Mouse (Mus musculus): Measurements from ENCODE around the gene Fam174b. TPM values are rescaled to one million over a fixed set of nuclear protein-coding genes. Genes with fewer than 3 reads are reported as not detected.

The Fam174b gene
- polyA plus RNA-seq, 1 experiment from 2014 or later, result 116 TPM

DNA sequence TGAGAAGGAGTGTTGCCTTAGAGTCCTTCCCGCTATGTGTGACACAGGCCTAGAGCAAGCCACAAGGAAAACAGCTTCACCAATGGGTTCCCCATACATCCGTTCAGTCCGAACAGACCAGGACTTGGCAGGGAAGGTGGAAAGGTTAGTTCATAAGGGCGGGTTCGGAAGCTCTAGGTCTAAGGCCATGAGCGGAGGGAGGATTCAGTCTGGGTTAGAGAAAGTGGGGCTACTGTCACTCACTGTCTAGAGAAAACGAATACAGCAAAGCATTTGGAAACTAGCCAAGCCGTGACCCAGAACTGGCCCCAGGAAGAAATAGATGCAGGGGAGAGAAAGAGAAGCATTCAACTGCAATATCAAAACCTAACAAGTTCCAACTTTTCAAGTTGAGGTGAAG lies 47.4 kb downstream of the Fam174b start:
- ATAC-seq (no peak), DNase-seq (ENCODE audit: low spot score) (no peak)
- Histone ChIP-seq H3K4me1 (ENCODE audit: insufficient read depth, low read depth, low read length) (no peaks in the 10 kb centered on the region), H3K4me3 (ENCODE audit: low read depth, low read length) (no peak overlapping the region), H3K9ac (replicated peaks; ENCODE audit: low read depth) (no peak overlapping the region), H3K36me3 (ENCODE audit: insufficient read depth, low read length) (no peaks in the 10 kb centered on the region), H3K27ac (ENCODE audit: low read length) (no peak overlapping the region), H3K27me3 (replicated peaks; ENCODE audit: insufficient read depth, low read length) (no peaks in the 10 kb centered on the region), H3K9me3 (ENCODE audit: low read length) (no peaks in the 10 kb centered on the region), H3K4me2 (replicated peaks; ENCODE audit: low read depth, low read length) (no peak overlapping the region)
- WGBS, result 77% methylated on average over 8 of the region's 8 CpGs
- no peak for TF ChIP-seq CTCF (IDR thresholded peaks at IDR 0.05)
- TF ChIP-seq EP300 (IDR thresholded peaks at IDR 0.05), result no peak

DNA sequence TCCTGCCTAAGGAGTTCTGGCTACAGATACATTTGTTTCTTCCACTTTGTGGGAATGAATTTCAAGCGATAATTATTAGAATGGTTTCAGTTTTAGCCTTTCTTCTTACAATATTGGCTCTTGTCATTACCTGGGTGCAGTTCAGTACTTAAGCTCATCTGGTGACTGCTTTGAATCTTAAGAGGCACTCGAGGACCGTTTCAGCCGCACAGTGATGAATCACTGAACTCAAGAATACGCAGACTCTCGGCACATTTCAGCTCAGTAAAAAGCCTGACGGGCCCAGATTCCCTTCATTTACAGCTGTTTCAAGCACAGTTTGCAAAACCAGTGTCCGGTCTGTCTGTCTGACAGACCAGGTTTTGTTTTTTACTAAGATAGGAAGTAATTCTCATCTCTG lies 51.0 kb downstream of the Fam174b start:
- no peak overlapping the region for H3K9ac ChIP-seq (replicated peaks; ENCODE audit: low read depth)
- 44% methylated on average over 8 of the region's 8 CpGs for WGBS
- TF ChIP-seq CTCF (IDR thresholded peaks at IDR 0.05) (no peak), EP300 (IDR thresholded peaks at IDR 0.05) (peak; percentile 89)
- DNase-seq (ENCODE audit: low spot score), result peak; percentile 82
- H3K27ac ChIP-seq (ENCODE audit: low read length), result peak overlapping the region; percentile 74
- no peaks in the 10 kb centered on the region for H3K9me3 ChIP-seq (ENCODE audit: low read length)
- H3K27me3 ChIP-seq (replicated peaks; ENCODE audit: insufficient read depth, low read length), result no peaks in the 10 kb centered on the region
- 0 out of 2 replicates have a peak overlapping the region, but pooled peaks have one; percentile 14 for H3K4me3 ChIP-seq (ENCODE audit: low read depth, low read length)
- peak; percentile 66 for ATAC-seq
- no peaks in the 10 kb centered on the region for H3K36me3 ChIP-seq (ENCODE audit: insufficient read depth, low read length)
- no peaks in the 10 kb centered on the region for H3K4me1 ChIP-seq (ENCODE audit: insufficient read depth, low read depth, low read length)
- peak overlapping the region; percentile 30 for H3K4me2 ChIP-seq (replicated peaks; ENCODE audit: low read depth, low read length)

DNA sequence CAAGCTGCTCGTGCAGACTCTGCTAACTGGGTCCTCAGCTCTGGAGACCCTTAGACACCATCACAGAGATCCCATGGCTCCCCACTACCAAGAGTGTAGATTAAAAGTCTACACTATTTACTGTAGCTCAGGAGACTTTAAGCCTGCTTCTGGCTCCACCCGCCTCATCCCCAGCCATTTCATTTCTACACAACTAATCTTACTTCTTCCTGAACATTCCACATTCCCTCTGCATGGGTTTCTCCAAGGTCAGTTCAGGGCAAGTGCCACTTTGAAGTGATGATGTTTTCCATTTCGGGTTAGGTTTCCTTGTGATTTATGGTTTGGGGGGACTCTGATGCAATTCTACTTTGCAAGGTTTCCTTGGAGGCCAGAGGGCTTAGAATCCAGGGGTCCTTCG lies 52.1 kb downstream of the Fam174b start:
- Histone ChIP-seq H3K27ac (ENCODE audit: low read length) (peak overlapping the region; percentile 74), H3K9ac (replicated peaks; ENCODE audit: low read depth) (no peak overlapping the region), H3K4me1 (ENCODE audit: insufficient read depth, low read depth, low read length) (no peaks in the 10 kb centered on the region), H3K9me3 (ENCODE audit: low read length) (no peaks in the 10 kb centered on the region), H3K36me3 (ENCODE audit: insufficient read depth, low read length) (no peaks in the 10 kb centered on the region), H3K4me3 (ENCODE audit: low read depth, low read length) (no peak overlapping the region), H3K4me2 (replicated peaks; ENCODE audit: low read depth, low read length) (no peak overlapping the region), H3K27me3 (replicated peaks; ENCODE audit: insufficient read depth, low read length) (no peaks in the 10 kb centered on the region)
- ATAC-seq (peak; percentile 53), DNase-seq (ENCODE audit: low spot score) (peak; percentile 44)
- WGBS, result 51% methylated on average over 4 of the region's 4 CpGs
- TF ChIP-seq EP300 (IDR thresholded peaks at IDR 0.05) (no peak), CTCF (IDR thresholded peaks at IDR 0.05) (no peak)

DNA sequence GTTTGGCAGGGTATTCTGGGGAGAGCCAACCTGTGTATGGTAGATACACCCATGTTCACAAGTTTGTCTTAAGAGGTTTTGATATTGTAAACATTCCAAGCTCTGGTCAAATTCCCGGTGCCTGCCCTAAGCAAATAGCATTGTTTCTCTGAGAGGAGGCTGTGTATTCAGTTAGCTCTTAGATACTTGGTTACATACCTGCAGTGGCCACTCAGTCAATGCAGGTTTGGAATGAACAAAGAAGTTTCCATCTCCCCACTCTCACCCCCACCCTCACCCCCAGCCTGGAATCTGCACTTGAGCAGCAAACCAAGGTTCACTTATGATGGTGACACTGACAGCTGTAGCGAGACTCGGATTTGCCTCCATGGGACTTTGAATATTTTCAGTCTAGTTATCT lies 52.5 kb downstream of the Fam174b start:
- H3K27me3 ChIP-seq (replicated peaks; ENCODE audit: insufficient read depth, low read length), result no peaks in the 10 kb centered on the region
- ATAC-seq (peak; percentile 91), DNase-seq (ENCODE audit: low spot score) (peak; percentile 81)
- H3K4me2 ChIP-seq (replicated peaks; ENCODE audit: low read depth, low read length), result no peak overlapping the region
- no peaks in the 10 kb centered on the region for H3K4me1 ChIP-seq (ENCODE audit: insufficient read depth, low read depth, low read length)
- 43% methylated on average over 3 of the region's 3 CpGs for WGBS
- H3K9me3 ChIP-seq (ENCODE audit: low read length), result no peaks in the 10 kb centered on the region
- no peaks in the 10 kb centered on the region for H3K36me3 ChIP-seq (ENCODE audit: insufficient read depth, low read length)
- peak; percentile 93 for TF ChIP-seq EP300 (IDR thresholded peaks at IDR 0.05)
- TF ChIP-seq CTCF (IDR thresholded peaks at IDR 0.05), result no peak
- H3K27ac ChIP-seq (ENCODE audit: low read length), result peak overlapping the region; percentile 75
- H3K9ac ChIP-seq (replicated peaks; ENCODE audit: low read depth), result no peak overlapping the region
- no peak overlapping the region for H3K4me3 ChIP-seq (ENCODE audit: low read depth, low read length)

DNA sequence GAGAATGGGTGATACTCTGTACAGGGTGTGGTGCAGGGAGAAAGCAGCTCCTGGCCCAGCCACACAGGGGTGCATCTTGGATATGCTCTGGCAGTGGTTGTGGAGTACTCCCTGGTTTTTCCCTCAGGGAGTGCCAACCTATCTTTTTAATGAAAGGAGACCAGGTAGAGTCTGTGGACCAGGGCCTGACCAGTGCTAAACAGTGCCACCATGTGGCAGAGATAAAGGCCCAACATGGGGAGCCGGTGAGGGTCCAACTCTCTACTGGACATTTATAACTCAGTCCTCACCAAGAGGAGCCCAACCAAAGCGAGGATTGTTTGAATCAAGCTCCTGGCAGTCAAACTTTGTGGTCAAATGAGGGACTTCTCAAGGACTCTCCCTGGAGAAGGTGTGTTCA lies 69.2 kb downstream of the Fam174b start:
- no peak overlapping the region for H3K27ac ChIP-seq (ENCODE audit: low read length)
- WGBS, result 40% methylated on average over 2 of the region's 2 CpGs
- no peaks in the 10 kb centered on the region for H3K9me3 ChIP-seq (ENCODE audit: low read length)
- no peaks in the 10 kb centered on the region for H3K36me3 ChIP-seq (ENCODE audit: insufficient read depth, low read length)
- peak; percentile 55 for ATAC-seq
- H3K27me3 ChIP-seq (replicated peaks; ENCODE audit: insufficient read depth, low read length), result no peaks in the 10 kb centered on the region
- H3K4me1 ChIP-seq (ENCODE audit: insufficient read depth, low read depth, low read length), result no peaks in the 10 kb centered on the region
- no peak overlapping the region for H3K9ac ChIP-seq (replicated peaks; ENCODE audit: low read depth)
- H3K4me3 ChIP-seq (ENCODE audit: low read depth, low read length), result no peak overlapping the region
- peak; percentile 58 for DNase-seq (ENCODE audit: low spot score)
- TF ChIP-seq CTCF (IDR thresholded peaks at IDR 0.05) (peak; percentile 73), EP300 (IDR thresholded peaks at IDR 0.05) (no peak)
- H3K4me2 ChIP-seq (replicated peaks; ENCODE audit: low read depth, low read length), result no peak overlapping the region

DNA sequence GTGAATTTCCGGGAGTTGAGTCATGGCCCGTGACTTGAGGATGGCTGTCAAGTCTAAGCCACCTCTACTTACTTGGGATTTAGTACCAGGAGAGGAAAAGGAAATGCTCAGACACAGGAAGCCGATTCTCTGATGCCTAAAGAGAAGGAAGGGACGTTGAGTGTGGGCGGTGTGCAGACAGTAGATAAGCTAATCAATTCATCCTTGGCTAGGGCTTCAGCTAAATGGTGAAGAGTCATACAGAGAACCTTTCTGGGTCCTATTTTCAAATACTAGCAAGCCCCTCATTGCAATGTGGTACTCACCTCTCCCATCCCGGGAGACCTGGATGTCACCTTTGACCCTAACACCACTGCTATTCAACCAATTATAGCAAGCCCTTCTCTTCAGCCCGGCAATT lies 71.3 kb downstream of the Fam174b start:
- H3K4me3 ChIP-seq (ENCODE audit: low read depth, low read length), result no peak overlapping the region
- ATAC-seq (no peak), DNase-seq (ENCODE audit: low spot score) (no peak)
- no peak for TF ChIP-seq CTCF (IDR thresholded peaks at IDR 0.05)
- H3K9ac ChIP-seq (replicated peaks; ENCODE audit: low read depth), result no peak overlapping the region
- H3K36me3 ChIP-seq (ENCODE audit: insufficient read depth, low read length), result no peaks in the 10 kb centered on the region
- H3K9me3 ChIP-seq (ENCODE audit: low read length), result no peaks in the 10 kb centered on the region
- no peaks in the 10 kb centered on the region for H3K4me1 ChIP-seq (ENCODE audit: insufficient read depth, low read depth, low read length)
- no peak overlapping the region for H3K27ac ChIP-seq (ENCODE audit: low read length)
- H3K4me2 ChIP-seq (replicated peaks; ENCODE audit: low read depth, low read length), result no peak overlapping the region
- 71% methylated on average over 7 of the region's 7 CpGs for WGBS
- no peaks in the 10 kb centered on the region for H3K27me3 ChIP-seq (replicated peaks; ENCODE audit: insufficient read depth, low read length)

DNA sequence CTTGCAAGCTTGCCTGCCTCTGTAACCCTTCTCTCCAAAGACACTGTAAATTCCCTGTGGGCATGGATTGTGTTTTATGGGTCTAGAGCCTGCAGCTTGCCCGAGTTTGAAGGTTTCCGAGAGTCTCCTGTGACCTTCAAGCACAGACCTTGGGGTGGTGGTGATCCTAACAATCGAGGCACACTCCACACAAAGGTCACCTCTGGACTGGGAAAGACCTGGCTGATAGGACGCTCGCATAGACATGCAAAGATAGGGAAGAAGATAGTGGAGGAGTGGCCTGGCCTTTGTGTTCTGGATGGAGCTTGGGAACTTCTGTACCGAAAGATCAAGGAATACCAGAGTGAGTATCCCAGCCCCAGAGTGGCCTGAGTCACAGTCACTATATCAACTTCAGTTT lies 72.1 kb downstream of the Fam174b start:
- Histone ChIP-seq H3K27me3 (replicated peaks; ENCODE audit: insufficient read depth, low read length) (no peaks in the 10 kb centered on the region), H3K9ac (replicated peaks; ENCODE audit: low read depth) (no peak overlapping the region), H3K4me3 (ENCODE audit: low read depth, low read length) (no peak overlapping the region), H3K4me1 (ENCODE audit: insufficient read depth, low read depth, low read length) (no peaks in the 10 kb centered on the region), H3K4me2 (replicated peaks; ENCODE audit: low read depth, low read length) (no peak overlapping the region), H3K36me3 (ENCODE audit: insufficient read depth, low read length) (no peaks in the 10 kb centered on the region), H3K9me3 (ENCODE audit: low read length) (no peaks in the 10 kb centered on the region), H3K27ac (ENCODE audit: low read length) (no peak overlapping the region)
- DNase-seq (ENCODE audit: low spot score), result no peak
- WGBS, result 83% methylated on average over 6 of the region's 6 CpGs
- no peak for TF ChIP-seq CTCF (IDR thresholded peaks at IDR 0.05)
- TF ChIP-seq EP300 (IDR thresholded peaks at IDR 0.05), result no peak
- ATAC-seq, result no peak

All from lung, postnatal 0 days (tissue).